Mouse (Mus musculus) neural tube, embryonic 14.5 days (tissue): Measurements from ENCODE around the gene Ssh1. TPM values are rescaled to one million over a fixed set of nuclear protein-coding genes. Genes with fewer than 3 reads are reported as not detected.

Experiments used
- ATAC-seq: fragments of 200-750 bp; cut with Nextera tagmentation; 2 replicates; pipeline ENCODE4 v1.8.0; 2017; ENCODE audit warnings: low read depth, mild to moderate bottlenecking, moderate TSS enrichment, moderate library complexity
- H3K27ac ChIP-seq: fragments of 300-500 bp; sonication (generic); 2 replicates; pipeline ENCODE4 v1.5.1; 2014; ENCODE audit warnings: low read depth, mild to moderate bottlenecking, control low read depth, low read length, moderate library complexity, mixed read lengths
- H3K27me3 ChIP-seq: fragments of 300-500 bp; sonication (generic); 2 replicates; pipeline ENCODE4 v1.6.1; 2014; ENCODE audit warnings: low read length; ENCODE audit not compliant: control insufficient read depth, insufficient read depth
- H3K36me3 ChIP-seq: fragments of 300-500 bp; sonication (generic); 2 replicates; pipeline ENCODE4 v1.6.1; 2014; ENCODE audit warnings: low read length, mixed read lengths; ENCODE audit not compliant: control insufficient read depth, insufficient read depth
- H3K4me1 ChIP-seq: fragments of 300-500 bp; sonication (generic); 2 replicates; pipeline ENCODE4 v1.6.1; 2014; ENCODE audit warnings: low read length; ENCODE audit not compliant: control insufficient read depth, insufficient read depth
- H3K4me2 ChIP-seq: fragments of 300-500 bp; sonication (generic); 2 replicates; pipeline ENCODE4 v1.6.1; 2014; ENCODE audit warnings: mild to moderate bottlenecking, low read depth, low read length, control low read depth
- H3K4me3 ChIP-seq: fragments of 300-500 bp; sonication (generic); 2 replicates; pipeline ENCODE4 v1.5.1; 2014; ENCODE audit warnings: low read depth, low read length, control low read depth, mixed read lengths
- H3K9ac ChIP-seq: fragments of 300-500 bp; sonication (generic); replicated peaks from 2 replicates; pipeline ENCODE4 v1.6.1; 2014; ENCODE audit warnings: low read depth, mild to moderate bottlenecking, control low read depth, low read length, mixed read lengths
- H3K9me3 ChIP-seq: fragments of 300-500 bp; sonication (generic); 2 replicates; pipeline ENCODE4 v1.6.1; 2016; ENCODE audit warnings: low read length; ENCODE audit not compliant: control insufficient read depth
- WGBS: fragments of 180-500 bp; shearing (Covaris S2); extraction: QIAGEN DNeasy Blood & Tissue Kit; methylation state at CpG from one replicate; pipeline ENCODE4 v1.1.7; 2014; 5-methylcytosine and 5-hydroxymethylcytosine counted together
- polyA plus RNA-seq: library from polyadenylated mRNA; unstranded; fragments of >200 nt; fragmentation: Nextera tagmentation; extraction: Ambion mirVana; gene quantifications from 2 replicates; pipeline ENCODE4 v1.2.1, GENCODE M21; 2014

Gene Ssh1
- polyA plus RNA-seq, 1 experiment from 2014 or later, result 20.9 TPM

GRCm38 (mm10) chr5:114028111-114028510 is 34.4 kb upstream of the Ssh1 start:
- no peak overlapping the region for H3K4me3 ChIP-seq
- no peaks in the 10 kb centered on the region for H3K9me3 ChIP-seq
- H3K4me2 ChIP-seq, result no peak overlapping the region
- H3K36me3 ChIP-seq, result no peaks in the 10 kb centered on the region
- H3K27me3 ChIP-seq, result no peaks in the 10 kb centered on the region
- no peak overlapping the region for H3K27ac ChIP-seq
- 89% methylated on average over 12 of the region's 12 CpGs for WGBS
- no peak overlapping the region for H3K9ac ChIP-seq
- no peaks in the 10 kb centered on the region for H3K4me1 ChIP-seq
- no peak for ATAC-seq

GRCm38 (mm10) chr5:114027217-114027944 is 33.7 kb upstream of the Ssh1 start:
- no peak overlapping the region for H3K4me3 ChIP-seq
- no peak overlapping the region for H3K4me2 ChIP-seq
- 86% methylated on average over 12 of the region's 12 CpGs for WGBS
- H3K9me3 ChIP-seq, result no peaks in the 10 kb centered on the region
- no peaks in the 10 kb centered on the region for H3K27me3 ChIP-seq
- H3K9ac ChIP-seq, result no peak overlapping the region
- no peak overlapping the region for H3K27ac ChIP-seq
- H3K36me3 ChIP-seq, result no peaks in the 10 kb centered on the region
- ATAC-seq, result no peak
- no peaks in the 10 kb centered on the region for H3K4me1 ChIP-seq

GRCm38 (mm10) chr5:114024885-114025284 is 31.2 kb upstream of the Ssh1 start:
- Histone ChIP-seq H3K27me3 (no peaks in the 10 kb centered on the region), H3K4me2 (no peak overlapping the region), H3K9ac (no peak overlapping the region), H3K9me3 (no peaks in the 10 kb centered on the region), H3K4me3 (no peak overlapping the region), H3K4me1 (no peaks in the 10 kb centered on the region), H3K36me3 (no peaks in the 10 kb centered on the region), H3K27ac (no peak overlapping the region)
- 7% methylated on average over 10 of the region's 10 CpGs for WGBS
- ATAC-seq, result peak; percentile 64

GRCm38 (mm10) chr5:114024390-114024789 is 30.7 kb upstream of the Ssh1 start:
- Histone ChIP-seq H3K9ac (no peak overlapping the region), H3K9me3 (no peaks in the 10 kb centered on the region), H3K4me1 (no peaks in the 10 kb centered on the region), H3K27ac (no peak overlapping the region), H3K4me3 (no peak overlapping the region), H3K36me3 (no peaks in the 10 kb centered on the region), H3K4me2 (0 out of 2 replicates have a peak overlapping the region, but pooled peaks have one; percentile 18), H3K27me3 (no peaks in the 10 kb centered on the region)
- 65% methylated on average over 6 of the region's 6 CpGs for WGBS
- ATAC-seq, result no peak

- no peak for ATAC-seq
- 70% methylated on average over 7 of the region's 7 CpGs for WGBS
- Histone ChIP-seq H3K9me3 (no peaks in the 10 kb centered on the region), H3K4me1 (no peaks in the 10 kb centered on the region), H3K27me3 (no peaks in the 10 kb centered on the region), H3K36me3 (no peaks in the 10 kb centered on the region), H3K27ac (no peak overlapping the region), H3K9ac (no peak overlapping the region), H3K4me2 (no peak overlapping the region), H3K4me3 (no peak overlapping the region)
Observed at GRCm38 (mm10) chr5:114015121-114015520, 21.4 kb upstream of the Ssh1 start.

- Histone ChIP-seq H3K4me1 (no peaks in the 10 kb centered on the region), H3K4me3 (no peak overlapping the region), H3K9ac (no peak overlapping the region), H3K27me3 (no peaks in the 10 kb centered on the region), H3K9me3 (no peaks in the 10 kb centered on the region), H3K27ac (no peak overlapping the region), H3K36me3 (no peaks in the 10 kb centered on the region), H3K4me2 (no peak overlapping the region)
- ATAC-seq, result no peak
- WGBS, result 85% methylated on average over 4 of the region's 4 CpGs
Observed at GRCm38 (mm10) chr5:114009049-114009448, 15.4 kb upstream of the Ssh1 start.

GRCm38 (mm10) chr5:114007753-114008453 is 14.2 kb upstream of the Ssh1 start:
- H3K9ac ChIP-seq, result no peak overlapping the region
- H3K36me3 ChIP-seq, result no peaks in the 10 kb centered on the region
- ATAC-seq, result no peak
- H3K9me3 ChIP-seq, result no peaks in the 10 kb centered on the region
- H3K4me3 ChIP-seq, result no peak overlapping the region
- no peaks in the 10 kb centered on the region for H3K27me3 ChIP-seq
- H3K27ac ChIP-seq, result no peak overlapping the region
- no peak overlapping the region for H3K4me2 ChIP-seq
- WGBS, result 65% methylated on average over 12 of the region's 12 CpGs
- H3K4me1 ChIP-seq, result no peaks in the 10 kb centered on the region

GRCm38 (mm10) chr5:114006974-114007373 is 13.3 kb upstream of the Ssh1 start:
- Histone ChIP-seq H3K4me1 (no peaks in the 10 kb centered on the region), H3K27ac (no peak overlapping the region), H3K4me3 (no peak overlapping the region), H3K27me3 (no peaks in the 10 kb centered on the region), H3K9me3 (no peaks in the 10 kb centered on the region), H3K4me2 (no peak overlapping the region), H3K36me3 (no peaks in the 10 kb centered on the region), H3K9ac (no peak overlapping the region)
- ATAC-seq, result no peak
- WGBS, result 89% methylated on average over 4 of the region's 4 CpGs

GRCm38 (mm10) chr5:114005100-114005499 is 11.4 kb upstream of the Ssh1 start:
- WGBS, result 35% methylated on average over 5 of the region's 5 CpGs

More at GRCm38 (mm10) chr5:114005100-114005499, 11.4 kb upstream of the Ssh1 start:
- H3K4me2 ChIP-seq, result no peak overlapping the region
- H3K27ac ChIP-seq, result no peak overlapping the region
- no peaks in the 10 kb centered on the region for H3K4me1 ChIP-seq
- H3K4me3 ChIP-seq, result no peak overlapping the region
- ATAC-seq, result no peak
- H3K27me3 ChIP-seq, result no peaks in the 10 kb centered on the region
- H3K36me3 ChIP-seq, result no peaks in the 10 kb centered on the region
- H3K9me3 ChIP-seq, result no peaks in the 10 kb centered on the region
- H3K9ac ChIP-seq, result no peak overlapping the region
